Mouse (Mus musculus): ENCODE results near the gene Rpgrip1. TPM values are rescaled to one million over a fixed set of nuclear protein-coding genes. Genes with fewer than 3 reads are reported as not detected.

Rpgrip1 gene
- total RNA-seq, 1 experiment from 2014 or later, result 18.8 TPM

DNA sequence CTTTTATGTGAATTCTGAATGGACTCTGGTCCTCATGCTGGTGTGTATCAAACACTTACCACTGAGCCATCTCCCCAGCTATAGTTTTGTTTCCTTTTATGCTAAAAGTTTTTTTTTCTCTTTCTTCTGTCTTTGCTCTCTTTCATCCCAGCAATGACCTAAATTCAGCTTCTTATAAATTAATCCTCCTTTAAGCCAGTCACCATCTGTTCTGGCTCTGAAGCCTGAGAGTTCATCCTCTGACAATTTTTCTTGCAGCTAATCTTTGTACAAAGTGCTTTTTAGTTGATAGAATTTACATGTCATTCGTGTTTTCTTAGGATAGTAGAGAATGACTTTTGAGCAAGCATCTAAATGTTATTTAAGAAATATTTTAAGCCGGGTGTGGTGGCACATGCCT, 2.5 kb upstream of the Rpgrip1 start:
- no peak for ATAC-seq (replicated peaks in 1 of 2; ENCODE audit: insufficient read depth in 1 of 2, low FRiP score in 2 of 2, low TSS enrichment in 1 of 2, low read depth in 1 of 2, poor library complexity in 2 of 2, severe bottlenecking in 2 of 2)

DNA sequence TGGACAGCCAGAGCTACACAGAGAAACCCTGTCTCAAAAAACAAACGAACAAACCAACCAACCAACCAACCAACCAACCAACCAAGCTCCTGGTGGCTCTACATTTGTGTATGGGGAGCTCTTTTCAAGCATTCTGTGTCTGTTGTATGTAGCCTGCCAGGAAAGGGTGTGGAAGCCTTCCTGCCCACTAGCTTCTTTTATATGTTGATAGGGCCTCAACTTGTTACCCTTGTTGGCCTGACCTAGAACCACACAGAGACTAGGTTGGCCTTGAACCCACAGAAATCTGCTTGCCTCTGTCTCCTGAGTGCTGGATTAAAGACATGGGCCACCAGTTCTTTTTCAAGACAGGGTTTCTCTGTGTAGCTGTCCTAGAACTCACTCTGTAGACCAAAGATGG, 3.6 kb downstream of the Rpgrip1 start:
- ATAC-seq (replicated peaks in 1 of 2; ENCODE audit: insufficient read depth in 1 of 2, low FRiP score in 2 of 2, low TSS enrichment in 1 of 2, low read depth in 1 of 2, poor library complexity in 2 of 2, severe bottlenecking in 2 of 2), result no peak

DNA sequence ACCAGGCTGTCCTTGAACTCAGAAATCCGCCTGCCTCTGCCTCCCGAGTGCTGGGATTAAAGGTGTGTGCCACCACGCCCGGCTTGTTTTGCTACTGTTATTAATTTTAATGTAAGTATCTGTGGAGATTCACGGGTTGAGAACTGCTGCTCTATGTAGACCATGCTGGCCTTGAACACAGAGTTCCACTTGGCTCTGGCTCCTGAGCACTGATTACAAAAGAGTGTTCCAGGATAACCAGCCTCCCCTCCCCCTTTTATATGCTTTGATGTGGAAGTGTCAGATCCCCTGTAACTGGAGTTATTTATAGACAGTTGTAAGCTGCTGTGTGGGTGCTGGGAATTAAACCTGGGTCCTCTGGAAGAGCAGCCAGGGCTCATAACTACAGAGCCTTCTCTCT, 6.7 kb downstream of the Rpgrip1 start:
- ATAC-seq (replicated peaks in 1 of 2; ENCODE audit: insufficient read depth in 1 of 2, low FRiP score in 2 of 2, low TSS enrichment in 1 of 2, low read depth in 1 of 2, poor library complexity in 2 of 2, severe bottlenecking in 2 of 2), result no peak

DNA sequence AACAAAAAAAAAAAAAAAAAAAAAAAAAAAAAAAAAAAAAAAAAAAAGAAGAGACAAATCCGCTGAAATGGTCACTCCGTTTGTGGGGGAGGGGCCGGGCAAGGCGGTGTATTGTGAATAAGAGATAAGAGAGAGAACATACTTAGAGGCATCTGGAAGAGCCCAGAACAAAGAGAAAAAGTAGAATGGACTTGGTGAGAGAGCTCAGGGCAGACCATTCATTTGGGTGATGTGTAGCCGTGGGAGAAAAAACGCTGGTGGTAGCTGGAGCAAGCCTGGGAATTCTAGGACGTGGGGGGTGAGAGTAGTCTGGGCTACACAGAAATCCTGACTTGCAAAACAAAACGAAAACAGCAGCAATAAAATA, 7.9 kb downstream of the Rpgrip1 start:
- ATAC-seq (replicated peaks in 1 of 2; ENCODE audit: insufficient read depth in 1 of 2, low FRiP score in 2 of 2, low TSS enrichment in 1 of 2, low read depth in 1 of 2, poor library complexity in 2 of 2, severe bottlenecking in 2 of 2), result 0 out of 4 replicates have a peak, but pooled peaks of 1 of the 2 experiments have one; percentile 14

DNA sequence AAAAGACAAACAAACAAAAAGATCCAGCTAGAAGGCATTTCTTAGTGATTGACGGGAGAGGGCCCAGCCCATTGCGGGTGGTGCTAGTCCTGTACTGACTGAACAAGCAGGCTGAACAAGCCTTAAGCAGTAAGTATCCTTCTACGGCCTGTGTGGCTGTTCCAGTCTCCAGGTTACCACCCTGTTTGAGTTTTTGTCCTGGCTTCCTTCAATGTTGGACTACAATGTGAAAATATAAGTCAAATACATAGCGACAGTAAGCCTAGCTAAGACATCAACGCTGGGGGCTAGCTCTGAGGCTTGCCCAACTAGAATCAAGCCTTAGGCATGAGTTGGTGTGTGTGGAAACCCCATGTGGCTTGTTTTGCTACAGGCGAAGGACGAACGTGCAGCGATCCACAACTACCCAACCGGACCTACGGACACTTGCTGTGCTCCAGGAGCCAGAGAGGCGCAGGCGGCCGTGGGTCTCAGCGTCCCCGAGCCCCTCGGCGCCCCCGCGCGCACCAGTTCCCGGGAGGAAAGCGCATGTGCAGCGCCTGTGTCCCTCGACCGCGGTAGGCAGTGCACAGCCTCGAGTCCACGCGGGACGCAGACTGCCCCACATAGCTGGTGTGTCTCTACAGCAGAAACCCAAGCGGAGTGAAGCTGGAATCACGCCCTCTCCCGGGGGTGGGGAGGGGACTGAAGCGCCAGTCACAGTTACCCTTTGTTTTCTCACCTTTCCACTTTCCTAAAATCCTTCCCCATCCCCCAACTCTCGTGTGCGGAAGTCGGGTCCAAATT, 8.5 kb downstream of the Rpgrip1 start:
- ATAC-seq (replicated peaks in 1 of 2; ENCODE audit: insufficient read depth in 1 of 2, low FRiP score in 2 of 2, low TSS enrichment in 1 of 2, low read depth in 1 of 2, poor library complexity in 2 of 2, severe bottlenecking in 2 of 2), result peak; percentile 25 to 66; a peak in 3 of 4 replicates

GRCm38 (mm10) chr14:52120169-52120568, 9.7 kb downstream of the Rpgrip1 start:
- ATAC-seq (replicated peaks in 1 of 2; ENCODE audit: insufficient read depth in 1 of 2, low FRiP score in 2 of 2, low TSS enrichment in 1 of 2, low read depth in 1 of 2, poor library complexity in 2 of 2, severe bottlenecking in 2 of 2), result peak; percentile 21 to 55; a peak in 3 of 4 replicates

GRCm38 (mm10) chr14:52123918-52124317, 13.4 kb downstream of the Rpgrip1 start:
- peak; percentile 67 to 73; a peak in 3 of 4 replicates for ATAC-seq (replicated peaks in 1 of 2; ENCODE audit: insufficient read depth in 1 of 2, low FRiP score in 2 of 2, low TSS enrichment in 1 of 2, low read depth in 1 of 2, poor library complexity in 2 of 2, severe bottlenecking in 2 of 2)

DNA sequence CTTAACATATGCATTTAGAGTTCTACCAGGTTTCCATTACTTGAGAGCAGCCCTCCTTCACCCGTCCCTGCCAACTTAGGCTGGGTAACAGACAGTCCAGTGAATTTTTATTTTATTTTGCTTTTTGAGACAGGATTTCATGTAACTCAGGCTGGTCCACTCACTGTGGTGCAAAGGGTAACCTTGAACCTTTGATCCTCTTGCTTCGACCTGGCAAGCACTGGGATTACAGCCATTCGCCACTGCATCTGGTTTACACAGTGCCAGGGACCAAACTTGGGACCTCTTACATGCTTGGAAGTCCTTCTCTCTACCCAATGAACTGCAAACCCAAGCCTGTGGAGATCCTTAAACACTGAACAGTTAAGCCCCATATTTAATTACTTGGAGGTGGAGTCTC, 14.1 kb downstream of the Rpgrip1 start:
- no peak for ATAC-seq (replicated peaks in 1 of 2; ENCODE audit: insufficient read depth in 1 of 2, low FRiP score in 2 of 2, low TSS enrichment in 1 of 2, low read depth in 1 of 2, poor library complexity in 2 of 2, severe bottlenecking in 2 of 2)

DNA sequence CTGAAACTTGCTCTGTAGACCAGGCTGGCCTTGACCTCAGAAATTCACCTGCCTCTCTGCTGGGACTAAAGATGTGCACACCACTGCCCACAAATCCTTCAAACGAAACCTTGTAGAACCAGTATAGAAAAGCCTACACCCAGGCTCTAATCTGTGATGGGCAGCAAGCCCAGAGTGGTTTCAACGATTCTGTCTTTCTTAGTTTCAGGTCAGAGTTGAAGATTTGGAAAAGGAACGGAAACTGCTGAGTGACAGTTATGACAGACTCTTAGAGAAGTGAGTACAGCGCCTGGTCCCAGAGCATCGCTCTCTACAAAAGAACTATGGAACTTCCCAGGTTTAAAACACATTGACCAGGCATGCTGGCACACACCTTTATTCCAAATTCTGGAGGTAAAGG, 23.1 kb downstream of the Rpgrip1 start:
- no peak for ATAC-seq (replicated peaks in 1 of 2; ENCODE audit: insufficient read depth in 1 of 2, low FRiP score in 2 of 2, low TSS enrichment in 1 of 2, low read depth in 1 of 2, poor library complexity in 2 of 2, severe bottlenecking in 2 of 2)

DNA sequence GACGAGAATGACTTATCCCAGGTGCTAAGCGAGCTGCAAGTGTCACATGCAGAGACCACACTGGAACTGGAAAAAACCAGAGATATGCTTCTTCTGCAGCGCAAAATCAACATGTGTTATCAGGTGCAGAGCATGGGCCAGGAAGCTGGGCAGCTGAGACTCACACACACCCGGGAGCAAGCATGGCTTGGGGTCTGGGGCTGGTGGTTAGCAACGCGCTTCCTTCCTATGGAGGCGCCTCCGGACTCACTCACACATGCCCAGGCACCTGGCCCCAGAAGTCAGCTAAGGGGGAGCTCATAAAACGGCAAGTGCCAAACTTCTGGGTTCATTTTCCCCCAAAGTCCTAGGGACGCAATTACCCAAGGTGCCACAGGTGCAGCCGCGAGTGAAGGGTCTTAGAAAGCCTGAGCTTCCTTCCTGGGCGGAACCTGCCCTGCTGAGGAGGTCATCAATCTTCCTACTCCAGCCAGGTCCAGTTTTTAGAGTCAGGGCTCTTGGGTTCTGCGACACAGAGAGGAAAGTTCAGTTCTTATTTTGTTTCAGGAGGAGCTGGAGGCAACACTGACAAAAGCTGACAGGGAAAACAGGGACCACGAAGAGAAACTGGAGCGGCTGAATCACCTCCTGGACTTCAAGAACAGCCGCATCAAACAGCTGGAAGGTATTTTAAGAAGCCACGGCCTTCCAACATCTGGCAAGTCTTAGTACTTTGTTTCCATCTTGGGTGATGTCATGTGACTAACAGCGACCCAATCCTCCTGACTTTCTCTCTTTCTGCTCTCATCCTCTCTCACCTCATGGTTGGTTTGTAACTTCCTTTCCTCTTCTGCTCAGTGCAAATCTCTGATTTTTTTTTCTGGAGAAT, 30.3 kb downstream of the Rpgrip1 start:
- ATAC-seq (replicated peaks in 1 of 2; ENCODE audit: insufficient read depth in 1 of 2, low FRiP score in 2 of 2, low TSS enrichment in 1 of 2, low read depth in 1 of 2, poor library complexity in 2 of 2, severe bottlenecking in 2 of 2), result peak; percentile 72 to 83

DNA sequence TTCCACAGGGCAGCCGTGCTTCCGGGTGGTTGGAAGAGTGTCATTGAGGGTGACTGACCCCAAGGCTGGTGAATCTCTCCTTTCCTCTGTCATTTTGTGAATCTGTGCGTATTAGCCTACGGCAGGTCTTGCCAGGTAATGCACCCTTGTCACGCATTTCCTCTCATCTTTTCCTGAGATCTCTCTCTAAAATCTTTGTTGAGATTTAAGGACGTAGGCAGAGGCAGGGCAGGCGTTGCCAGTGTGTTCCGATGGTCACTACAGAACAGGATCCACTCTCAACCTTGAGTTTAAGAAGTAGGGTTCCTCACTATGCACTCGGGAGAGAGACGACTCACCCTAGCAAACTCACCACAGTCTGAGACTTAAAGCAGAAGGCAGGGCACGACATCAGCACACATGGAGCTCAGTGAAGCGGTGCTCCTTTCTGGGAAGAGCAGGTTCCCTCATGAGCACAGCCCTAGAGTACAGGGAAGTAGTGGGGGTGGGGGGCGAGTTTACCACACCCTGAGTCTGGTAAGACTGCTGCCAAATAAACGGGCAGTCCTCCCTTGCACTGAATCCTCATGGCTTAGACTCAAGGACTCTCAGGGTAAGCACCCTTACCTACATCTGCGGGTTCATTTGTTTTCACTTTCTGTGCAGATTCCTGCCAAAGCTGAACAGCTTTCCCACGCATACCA, 31.1 kb downstream of the Rpgrip1 start:
- ATAC-seq (replicated peaks in 1 of 2; ENCODE audit: insufficient read depth in 1 of 2, low FRiP score in 2 of 2, low TSS enrichment in 1 of 2, low read depth in 1 of 2, poor library complexity in 2 of 2, severe bottlenecking in 2 of 2), result peak; percentile 22 to 32; a peak in 1 of 4 replicates

GRCm38 (mm10) chr14:52144165-52144564, 33.7 kb downstream of the Rpgrip1 start:
- ATAC-seq (replicated peaks in 1 of 2; ENCODE audit: insufficient read depth in 1 of 2, low FRiP score in 2 of 2, low TSS enrichment in 1 of 2, low read depth in 1 of 2, poor library complexity in 2 of 2, severe bottlenecking in 2 of 2), result no peak

DNA sequence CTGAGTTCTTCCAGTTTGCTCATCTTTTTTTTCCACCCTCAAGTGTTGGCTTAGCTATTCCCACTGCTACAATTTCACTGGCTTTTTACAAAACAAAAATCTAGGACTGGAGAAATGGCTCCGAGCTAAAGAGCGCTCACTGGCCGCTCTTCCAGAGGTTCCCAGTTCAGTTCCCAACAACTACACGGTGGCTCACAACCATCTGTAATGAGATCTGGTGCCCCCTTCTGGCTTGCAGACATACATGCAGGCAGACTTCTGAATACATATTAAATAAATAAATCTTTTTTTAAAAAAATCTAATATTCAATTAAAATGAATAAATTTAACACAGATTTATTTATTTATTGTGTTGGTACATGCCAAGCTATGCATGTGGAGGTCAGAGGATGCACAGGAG, 36.0 kb downstream of the Rpgrip1 start:
- ATAC-seq (replicated peaks in 1 of 2; ENCODE audit: insufficient read depth in 1 of 2, low FRiP score in 2 of 2, low TSS enrichment in 1 of 2, low read depth in 1 of 2, poor library complexity in 2 of 2, severe bottlenecking in 2 of 2), result no peak

DNA sequence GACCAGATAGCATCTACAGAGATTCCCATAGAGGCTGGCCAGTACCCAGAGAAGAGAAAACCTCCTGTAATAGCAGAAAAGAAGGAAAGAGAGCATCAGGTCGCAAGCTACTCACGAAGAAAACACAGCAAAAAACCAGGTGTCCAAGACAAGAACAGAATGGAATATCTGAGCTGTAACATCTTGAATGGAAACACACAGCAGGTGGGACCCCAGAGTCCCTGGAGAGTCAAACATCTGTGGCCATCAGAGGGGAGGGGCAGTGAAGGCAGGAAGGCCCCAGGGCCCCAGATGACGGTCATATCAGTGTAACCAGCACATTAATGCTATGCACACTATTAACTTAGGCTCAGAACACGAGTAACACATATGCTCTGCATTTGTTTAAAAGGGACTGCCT, 39.4 kb downstream of the Rpgrip1 start:
- ATAC-seq (replicated peaks in 1 of 2; ENCODE audit: insufficient read depth in 1 of 2, low FRiP score in 2 of 2, low TSS enrichment in 1 of 2, low read depth in 1 of 2, poor library complexity in 2 of 2, severe bottlenecking in 2 of 2), result no peak

DNA sequence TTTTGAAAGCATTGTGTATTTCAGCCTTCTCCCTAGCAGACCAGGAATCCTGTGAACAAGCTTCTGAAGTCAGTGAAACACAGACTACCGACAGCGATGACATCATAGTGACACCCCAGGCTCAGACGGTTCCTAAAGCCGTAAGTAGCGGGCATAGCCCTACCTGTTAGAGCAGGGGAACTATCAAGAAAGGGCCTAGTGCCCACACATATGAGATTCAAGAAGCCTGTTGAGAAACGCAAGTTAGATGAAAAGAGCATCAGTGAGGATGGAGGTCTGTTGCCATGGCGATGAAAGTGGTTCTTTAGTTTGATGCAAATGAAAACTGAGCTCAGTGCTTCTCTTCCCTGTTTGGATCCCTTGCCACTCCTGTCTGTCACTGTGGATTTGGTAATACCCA, 41.7 kb downstream of the Rpgrip1 start:
- no peak for ATAC-seq (replicated peaks in 1 of 2; ENCODE audit: insufficient read depth in 1 of 2, low FRiP score in 2 of 2, low TSS enrichment in 1 of 2, low read depth in 1 of 2, poor library complexity in 2 of 2, severe bottlenecking in 2 of 2)

- ATAC-seq (replicated peaks in 1 of 2; ENCODE audit: insufficient read depth in 1 of 2, low FRiP score in 2 of 2, low TSS enrichment in 1 of 2, low read depth in 1 of 2, poor library complexity in 2 of 2, severe bottlenecking in 2 of 2), result no peak
Measured at GRCm38 (mm10) chr14:52152613-52153012, 42.1 kb downstream of the Rpgrip1 start.

- ATAC-seq (replicated peaks in 1 of 2; ENCODE audit: insufficient read depth in 1 of 2, low FRiP score in 2 of 2, low TSS enrichment in 1 of 2, low read depth in 1 of 2, poor library complexity in 2 of 2, severe bottlenecking in 2 of 2), result no peak
Measured at GRCm38 (mm10) chr14:52155008-52155407, 44.5 kb downstream of the Rpgrip1 start.

DNA sequence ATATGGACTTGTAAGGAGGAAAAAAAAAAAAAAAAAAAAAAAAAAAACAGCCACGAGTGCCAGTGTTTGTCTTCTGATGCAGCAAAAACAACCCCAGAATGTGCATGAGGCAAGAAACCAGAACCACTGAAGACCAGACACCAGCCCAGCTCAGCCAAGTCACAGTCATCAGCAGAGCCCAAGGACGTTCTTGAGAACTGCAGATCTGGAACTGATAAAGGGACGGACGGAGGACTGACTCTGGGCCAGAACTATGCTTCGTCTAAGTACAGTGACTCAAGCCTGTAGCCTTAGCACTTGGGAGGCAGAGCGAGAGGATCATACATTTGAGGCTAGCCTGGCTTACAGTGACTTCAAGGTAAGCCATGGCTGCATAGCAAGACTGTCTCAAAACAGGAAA, 50.4 kb downstream of the Rpgrip1 start:
- ATAC-seq (replicated peaks in 1 of 2; ENCODE audit: insufficient read depth in 1 of 2, low FRiP score in 2 of 2, low TSS enrichment in 1 of 2, low read depth in 1 of 2, poor library complexity in 2 of 2, severe bottlenecking in 2 of 2), result no peak

All from hematopoietic stem cell, adult 5-6 weeks (primary cell).